Mouse (Mus musculus) mouse embryonic stem cell (cell line): ENCODE data around the gene Traf3ip1.
"Not testable (repeated sequence)": the region's sequence is repeated elsewhere in the genome, so short reads cannot be mapped to it uniquely, and the experiment has no call there.

Experiments
- in situ Hi-C, 2 experiments: fragments of 300-500 bp; cut with MboI; formaldehyde crosslinking; loops; 1 replicate in 1 of 2; 3 replicates in 1 of 2; pipeline ENCODE4 v1.14.3; 2019 to 2020; ENCODE audit warnings: low sequenced_read_pairs in 2 of 2, low pct_unique_long_range_greater_than_20kb in 1 of 2, mixed read lengths in 1 of 2; ENCODE audit not compliant: unreplicated experiment in 1 of 2

Gene Traf3ip1

GRCm38 (mm10) chr1:91463336-91463995 is 31.0 kb upstream of the Traf3ip1 start:
- in situ Hi-C loops: no loop called here

- in situ Hi-C loops: no loop called here
Measured at GRCm38 (mm10) chr1:91464436-91464835, 30.0 kb upstream of the Traf3ip1 start.

GRCm38 (mm10) chr1:91465244-91465643 is 29.2 kb upstream of the Traf3ip1 start:
- in situ Hi-C loops: no loop called here

- in situ Hi-C loops: no loop called here
Measured at GRCm38 (mm10) chr1:91466186-91466585, 28.3 kb upstream of the Traf3ip1 start.

- in situ Hi-C loops: no loop called here
Measured at GRCm38 (mm10) chr1:91469888-91470419, 24.5 kb upstream of the Traf3ip1 start.

- in situ Hi-C loops: not testable (repeated sequence)
Measured at GRCm38 (mm10) chr1:91478145-91478544, 16.3 kb upstream of the Traf3ip1 start.

GRCm38 (mm10) chr1:91478958-91479357 is 15.5 kb upstream of the Traf3ip1 start:
- in situ Hi-C loops: no loop called here

- in situ Hi-C loops: no loop called here
Measured at GRCm38 (mm10) chr1:91482616-91483211, 11.7 kb upstream of the Traf3ip1 start.

GRCm38 (mm10) chr1:91483304-91484010 is 11.0 kb upstream of the Traf3ip1 start:
- in situ Hi-C loops: no loop called here

GRCm38 (mm10) chr1:91484011-91484346 is 10.5 kb upstream of the Traf3ip1 start:
- in situ Hi-C loops: no loop called here

GRCm38 (mm10) chr1:91485422-91485821 is 9.0 kb upstream of the Traf3ip1 start:
- in situ Hi-C loops: no loop called here

- in situ Hi-C loops: no loop called here
Measured at GRCm38 (mm10) chr1:91486165-91486564, 8.3 kb upstream of the Traf3ip1 start.

GRCm38 (mm10) chr1:91490322-91490721 is 4.1 kb upstream of the Traf3ip1 start:
- in situ Hi-C loops: no loop called here

GRCm38 (mm10) chr1:91492740-91493139 is 1.7 kb upstream of the Traf3ip1 start:
- in situ Hi-C loops: no loop called here

- in situ Hi-C loops: no loop called here
Measured at GRCm38 (mm10) chr1:91493938-91494337, 509 bp upstream of the Traf3ip1 start.

GRCm38 (mm10) chr1:91495321-91495720 is 874 bp downstream of the Traf3ip1 start:
- in situ Hi-C loops: no loop called here

GRCm38 (mm10) chr1:91498579-91498978 is 4.1 kb downstream of the Traf3ip1 start:
- in situ Hi-C loops: no loop called here

- in situ Hi-C loops: no loop called here
Measured at GRCm38 (mm10) chr1:91504615-91505014, 10.2 kb downstream of the Traf3ip1 start.

- in situ Hi-C loops: no loop called here
Measured at GRCm38 (mm10) chr1:91514916-91515315, 20.5 kb downstream of the Traf3ip1 start.

- in situ Hi-C loops: no loop called here
Measured at GRCm38 (mm10) chr1:91515642-91516041, 21.2 kb downstream of the Traf3ip1 start.
